Mouse (Mus musculus): ENCODE measurements around the gene Eya4. TPM values are rescaled to one million over a fixed set of nuclear protein-coding genes. Genes with fewer than 3 reads are reported as not detected.

The Eya4 gene
- polyA plus RNA-seq (2015; fragmentation: Nextera tagmentation; extraction: Ambion mirVana), result 0.14 and 0.26 TPM in 2 replicates

DNA sequence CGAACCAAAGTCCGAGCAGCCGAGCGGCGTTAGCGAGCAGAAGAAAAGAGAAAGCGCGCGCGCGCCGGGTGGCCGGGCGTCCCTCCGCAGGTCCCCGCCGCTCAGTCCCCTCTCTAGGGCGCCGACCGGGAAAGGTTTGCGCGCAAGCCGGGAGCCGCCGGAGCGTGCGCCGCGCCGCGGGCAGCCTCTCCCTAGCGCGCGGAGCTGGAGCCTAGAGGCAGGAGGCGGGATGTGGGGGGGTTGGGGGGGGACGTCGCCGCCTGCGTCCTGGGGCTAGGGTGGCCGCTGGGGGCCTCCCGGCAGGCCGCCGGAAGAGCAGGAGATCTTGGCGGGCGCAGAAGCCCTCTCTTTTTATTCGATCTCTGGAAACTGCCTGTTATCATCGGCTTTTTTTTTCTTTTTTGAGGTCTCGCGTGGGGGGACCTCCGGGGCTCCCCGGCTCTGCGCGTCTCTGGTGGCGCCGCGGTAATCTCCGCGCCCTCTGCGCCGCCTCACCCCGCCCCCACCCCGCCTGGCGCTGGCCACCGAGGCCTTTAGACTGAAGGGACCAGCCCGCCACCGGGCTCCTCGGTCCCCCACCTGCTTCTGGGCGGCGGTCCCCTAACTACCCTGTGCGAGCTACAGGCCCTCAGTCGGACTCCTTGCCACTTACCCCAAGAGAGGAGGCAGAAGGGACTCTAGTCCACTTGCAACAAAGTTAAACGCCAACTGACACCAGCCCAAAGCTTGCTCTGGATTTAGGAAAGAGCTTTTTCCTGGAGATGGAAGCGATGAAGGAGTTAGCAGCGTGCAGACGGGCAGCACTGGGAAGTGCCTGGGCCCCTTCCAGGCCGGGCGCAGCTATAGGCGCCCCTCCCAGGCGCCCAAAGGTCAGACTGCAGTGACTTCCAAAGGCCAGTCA, at the start of gene Eya4:
Gene Eya4, minus strand, starts transcription at position 776 of the 901 bp plus-strand sequence.
- H3K27me3 ChIP-seq, result peaks cover 47% of the 10 kb centered on the region
- no peaks in the 10 kb centered on the region for H3K36me3 ChIP-seq (replicated peaks)
- no peak within 1 kb of the TSS for H3K9ac ChIP-seq
- peak within 1 kb of the TSS; percentile 62 for H3K4me2 ChIP-seq
- H3K27ac ChIP-seq (replicated peaks), result no peak within 1 kb of the TSS
- peak within 1 kb of the TSS; percentile 44 for H3K4me3 ChIP-seq (replicated peaks)
- 3% methylated on average over 56 of the region's 79 CpGs for WGBS (ENCODE audit: insufficient replicate concordance)
- no peaks in the 10 kb centered on the region; the same call in none of the 2 replicates for H3K4me1 ChIP-seq (replicated peaks)
- no peak for ATAC-seq (ENCODE audit: insufficient read depth)
- no peaks in the 10 kb centered on the region for H3K9me3 ChIP-seq (replicated peaks)

DNA sequence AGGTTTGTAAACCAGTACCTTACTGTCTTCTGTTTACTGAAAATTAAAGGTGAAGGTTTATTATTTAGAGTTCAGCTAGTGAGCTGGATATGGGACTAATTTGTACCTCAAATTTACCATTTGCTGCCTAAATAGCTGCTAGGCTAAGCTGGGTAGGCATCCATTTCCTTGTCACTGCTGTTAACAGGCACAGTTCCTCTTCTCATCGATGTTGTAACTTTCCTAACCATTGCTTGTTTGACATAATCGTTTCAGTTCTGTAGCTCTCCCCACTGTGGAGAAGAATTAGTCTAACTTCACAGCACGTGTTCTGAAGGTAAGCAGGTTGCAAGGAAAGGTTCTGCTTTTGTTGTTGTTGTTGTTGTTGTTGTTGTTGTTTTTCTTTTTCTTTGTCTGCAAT, 44.8 kb upstream of the Eya4 start:
- WGBS (ENCODE audit: insufficient replicate concordance), result 33% methylated on average over 3 of the region's 3 CpGs
- Histone ChIP-seq H3K27ac (replicated peaks) (no peak overlapping the region), H3K4me2 (no peak overlapping the region), H3K4me1 (replicated peaks) (no peaks in the 10 kb centered on the region), H3K9ac (no peak overlapping the region), H3K27me3 (no peaks in the 10 kb centered on the region), H3K9me3 (replicated peaks) (no peaks in the 10 kb centered on the region), H3K4me3 (replicated peaks) (no peak overlapping the region), H3K36me3 (replicated peaks) (no peaks in the 10 kb centered on the region)
- ATAC-seq (ENCODE audit: insufficient read depth), result no peak

DNA sequence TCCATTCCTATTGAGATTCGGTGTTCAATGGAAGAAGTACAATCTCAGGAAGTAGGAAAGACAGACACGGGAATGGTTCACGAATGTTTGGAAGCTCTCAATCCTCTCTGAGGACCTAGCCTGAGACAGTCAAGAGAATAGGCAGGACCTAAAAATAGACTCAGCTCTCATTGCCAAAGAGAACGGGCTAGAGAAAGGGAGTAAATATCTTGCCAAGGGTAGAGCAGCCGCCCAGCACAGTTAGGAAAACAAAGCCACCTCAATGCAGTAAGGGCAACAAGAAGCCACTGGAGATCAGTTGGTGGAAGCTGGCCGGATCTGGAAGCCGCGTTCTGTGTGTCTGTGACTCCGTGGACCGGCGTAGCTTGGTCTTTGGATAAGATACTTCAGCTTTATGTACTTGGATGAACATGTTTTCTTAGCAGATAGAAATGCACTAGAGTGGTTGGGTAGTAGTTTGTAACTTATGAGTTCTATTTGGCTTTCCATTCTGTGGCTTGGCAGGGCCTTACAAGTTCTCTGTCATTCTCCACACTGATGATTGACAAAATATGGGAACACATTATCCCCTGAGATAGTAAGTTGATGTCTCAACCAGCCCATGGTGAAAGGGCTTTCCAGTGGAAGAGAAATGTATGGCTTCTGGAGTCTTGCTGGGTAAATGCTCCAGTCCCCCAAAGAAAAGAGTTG, 44.1 kb upstream of the Eya4 start:
- H3K27me3 ChIP-seq, result no peaks in the 10 kb centered on the region
- H3K4me2 ChIP-seq, result no peak overlapping the region
- H3K4me3 ChIP-seq (replicated peaks), result no peak overlapping the region
- H3K4me1 ChIP-seq (replicated peaks), result no peaks in the 10 kb centered on the region
- no peak overlapping the region for H3K9ac ChIP-seq
- WGBS (ENCODE audit: insufficient replicate concordance), result 55% methylated on average over 11 of the region's 11 CpGs
- ATAC-seq (ENCODE audit: insufficient read depth), result no peak
- no peaks in the 10 kb centered on the region for H3K9me3 ChIP-seq (replicated peaks)
- no peaks in the 10 kb centered on the region for H3K36me3 ChIP-seq (replicated peaks)
- no peak overlapping the region for H3K27ac ChIP-seq (replicated peaks)

DNA sequence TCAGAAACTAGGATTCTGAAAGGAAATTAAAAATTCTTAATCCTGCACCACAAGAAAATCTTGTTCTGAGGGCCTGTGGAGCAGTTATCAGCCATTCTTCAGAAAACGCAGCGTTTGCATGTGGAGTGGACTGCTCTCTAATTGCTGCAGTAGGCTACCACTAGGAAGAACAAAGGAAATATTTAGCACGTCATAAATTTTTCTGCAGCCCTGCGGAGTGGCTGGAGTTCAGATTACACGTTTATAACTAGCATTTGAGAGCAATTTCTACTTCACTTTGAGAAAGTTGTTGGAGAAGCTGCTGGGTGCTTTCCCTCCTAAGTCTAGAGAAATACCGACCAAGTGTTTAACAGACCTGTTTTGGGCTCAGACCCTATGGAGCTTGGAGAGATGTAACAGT, 43.6 kb upstream of the Eya4 start:
- H3K36me3 ChIP-seq (replicated peaks), result no peaks in the 10 kb centered on the region
- no peak overlapping the region for H3K27ac ChIP-seq (replicated peaks)
- 50% methylated on average over 6 of the region's 6 CpGs for WGBS (ENCODE audit: insufficient replicate concordance)
- no peaks in the 10 kb centered on the region for H3K27me3 ChIP-seq
- H3K9ac ChIP-seq, result no peak overlapping the region
- no peaks in the 10 kb centered on the region for H3K9me3 ChIP-seq (replicated peaks)
- no peak overlapping the region for H3K4me2 ChIP-seq
- no peaks in the 10 kb centered on the region for H3K4me1 ChIP-seq (replicated peaks)
- no peak for ATAC-seq (ENCODE audit: insufficient read depth)
- H3K4me3 ChIP-seq (replicated peaks), result no peak overlapping the region

DNA sequence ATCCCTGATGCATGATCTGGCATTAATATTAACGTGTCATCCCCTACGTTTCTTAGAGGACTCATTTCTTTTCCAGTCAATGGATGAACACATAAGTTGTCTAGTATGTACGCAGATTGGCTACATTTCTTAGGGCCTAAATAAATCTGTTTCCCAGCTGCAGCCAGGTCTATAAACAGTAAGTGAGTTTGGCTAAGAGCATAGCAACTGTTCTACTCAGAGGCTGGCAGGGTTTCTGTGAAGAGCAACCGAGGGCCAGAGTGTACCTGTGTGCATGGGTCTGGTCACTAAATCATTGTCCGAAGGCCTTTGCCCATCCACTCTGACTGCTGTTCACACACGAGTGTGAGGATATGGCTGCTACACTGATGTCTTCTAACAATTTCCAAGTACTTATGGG, 13.3 kb upstream of the Eya4 start:
- Histone ChIP-seq H3K27ac (replicated peaks) (no peak overlapping the region), H3K27me3 (no peaks in the 10 kb centered on the region), H3K9ac (no peak overlapping the region), H3K4me3 (replicated peaks) (no peak overlapping the region), H3K36me3 (replicated peaks) (no peaks in the 10 kb centered on the region), H3K4me1 (replicated peaks) (no peaks in the 10 kb centered on the region), H3K9me3 (replicated peaks) (no peaks in the 10 kb centered on the region), H3K4me2 (no peak overlapping the region)
- WGBS (ENCODE audit: insufficient replicate concordance), result 63% methylated on average over 6 of the region's 6 CpGs
- no peak for ATAC-seq (ENCODE audit: insufficient read depth)

DNA sequence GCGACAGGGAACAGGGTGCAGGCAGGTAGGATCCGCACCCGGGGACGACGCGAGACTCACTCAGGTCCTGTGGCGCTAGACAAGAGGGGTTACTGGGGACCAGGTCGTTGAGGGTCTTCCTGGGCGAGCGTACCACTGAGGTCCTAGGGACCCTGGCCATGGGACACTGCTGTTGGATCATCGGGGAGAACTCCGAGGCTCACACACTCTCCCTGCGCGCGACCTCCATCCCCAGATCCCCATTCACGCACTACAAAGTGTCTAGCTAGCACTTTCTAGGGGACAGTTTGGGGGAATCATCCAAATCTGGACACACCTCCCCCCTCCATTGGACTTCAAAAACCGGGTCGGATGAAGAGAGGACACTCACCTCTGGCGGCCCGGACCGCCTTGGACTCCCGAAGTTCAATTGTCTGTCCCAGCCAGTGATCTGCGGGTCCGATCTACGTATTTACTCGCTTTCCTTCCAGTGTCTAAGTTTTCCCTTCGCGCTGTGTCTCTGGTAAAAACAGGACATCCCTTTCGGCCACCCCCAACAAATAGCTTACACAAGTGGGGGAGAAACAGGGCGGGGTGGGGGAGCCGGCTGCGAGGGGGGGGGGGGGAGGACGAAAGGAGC, 1.1 kb downstream of the Eya4 start:
- Histone ChIP-seq H3K9me3 (replicated peaks) (no peaks in the 10 kb centered on the region), H3K9ac (no peak overlapping the region), H3K4me2 (peak overlapping the region; percentile 62), H3K27ac (replicated peaks) (no peak overlapping the region), H3K4me1 (replicated peaks) (no peaks in the 10 kb centered on the region; the same call in none of the 2 replicates), H3K36me3 (replicated peaks) (no peaks in the 10 kb centered on the region), H3K27me3 (peaks cover 50% of the 10 kb centered on the region), H3K4me3 (replicated peaks) (peak overlapping the region; percentile 44)
- WGBS (ENCODE audit: insufficient replicate concordance), result 1% methylated on average over 32 of the region's 33 CpGs
- ATAC-seq (ENCODE audit: insufficient read depth), result no peak

DNA sequence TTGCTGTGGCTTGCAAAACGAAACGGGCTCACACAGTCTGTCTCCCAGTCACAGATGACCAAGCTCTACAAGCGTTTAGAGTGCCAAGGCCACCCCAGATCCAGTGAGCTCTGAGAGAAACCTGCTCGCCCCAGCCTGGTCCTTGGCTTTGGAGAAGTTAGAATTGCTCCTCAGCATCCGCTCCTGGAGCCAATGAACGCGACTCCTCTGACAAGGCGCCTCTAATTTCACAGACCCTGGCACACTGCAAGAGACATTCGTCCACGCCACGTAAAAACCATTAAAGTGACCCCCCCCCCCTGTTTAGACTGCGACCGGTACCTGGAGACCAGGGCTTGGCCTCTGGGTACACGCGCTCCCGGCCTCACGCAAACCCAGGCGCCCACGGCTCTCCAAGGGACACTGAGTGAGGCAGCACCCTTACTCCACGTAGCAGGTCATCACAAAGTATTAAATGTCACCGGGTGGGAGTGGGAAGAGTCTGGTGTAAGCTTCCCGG, 1.6 kb downstream of the Eya4 start:
- H3K27me3 ChIP-seq, result peaks cover 54% of the 10 kb centered on the region
- no peaks in the 10 kb centered on the region; the same call in none of the 2 replicates for H3K4me1 ChIP-seq (replicated peaks)
- H3K36me3 ChIP-seq (replicated peaks), result no peaks in the 10 kb centered on the region
- H3K4me3 ChIP-seq (replicated peaks), result no peak overlapping the region
- H3K9ac ChIP-seq, result no peak overlapping the region
- H3K27ac ChIP-seq (replicated peaks), result no peak overlapping the region
- H3K4me2 ChIP-seq, result peak overlapping the region; percentile 62
- ATAC-seq (ENCODE audit: insufficient read depth), result no peak
- H3K9me3 ChIP-seq (replicated peaks), result no peaks in the 10 kb centered on the region
- 2% methylated on average over 22 of the region's 22 CpGs for WGBS (ENCODE audit: insufficient replicate concordance)

DNA sequence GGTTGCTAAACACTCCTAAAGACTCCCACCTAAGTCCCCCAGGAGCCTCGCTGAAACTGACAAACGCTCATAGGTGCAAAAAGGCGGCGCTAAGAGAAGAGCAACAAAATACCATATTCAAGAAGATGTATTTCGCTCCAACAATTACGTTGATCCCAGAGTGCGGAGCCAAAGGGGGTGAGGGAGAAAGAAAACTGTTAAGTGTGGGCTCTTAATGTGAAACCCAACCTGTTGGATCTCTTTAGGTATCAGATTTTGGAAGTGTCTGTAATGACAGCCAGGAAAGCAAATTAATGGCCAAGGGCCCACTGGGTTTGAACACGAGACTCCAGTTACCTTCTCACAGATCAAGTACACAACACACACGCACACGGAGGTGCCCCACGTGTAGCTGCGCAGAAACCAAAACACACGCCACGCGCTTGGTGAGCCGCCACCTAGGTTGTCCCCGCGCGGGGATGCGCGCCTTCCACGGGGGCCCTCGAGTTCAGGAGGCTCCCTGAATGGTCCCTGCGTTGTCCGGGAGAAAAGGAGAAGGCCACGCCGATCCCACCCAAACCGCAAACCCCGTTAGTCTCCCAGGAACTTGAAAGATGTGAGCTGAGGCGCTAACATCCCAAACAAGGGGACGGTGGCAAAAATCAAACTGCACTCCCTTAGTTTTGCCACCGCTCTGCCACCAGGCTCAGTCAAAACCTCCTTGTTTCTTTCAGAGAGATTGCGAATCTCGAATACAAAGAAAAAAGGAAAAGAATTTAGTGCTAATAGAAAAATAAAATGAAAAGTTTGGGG, 2.3 kb downstream of the Eya4 start:
- Histone ChIP-seq H3K36me3 (replicated peaks) (no peaks in the 10 kb centered on the region), H3K27me3 (peaks cover 54% of the 10 kb centered on the region), H3K9ac (no peak overlapping the region), H3K4me1 (replicated peaks) (no peaks in the 10 kb centered on the region; the same call in none of the 2 replicates), H3K27ac (replicated peaks) (no peak overlapping the region), H3K9me3 (replicated peaks) (no peaks in the 10 kb centered on the region), H3K4me3 (replicated peaks) (no peak overlapping the region), H3K4me2 (peak overlapping the region; percentile 62; the same call in 1 of the 2 replicates)
- ATAC-seq (ENCODE audit: insufficient read depth), result no peak
- WGBS (ENCODE audit: insufficient replicate concordance), result 2% methylated on average over 34 of the region's 34 CpGs

DNA sequence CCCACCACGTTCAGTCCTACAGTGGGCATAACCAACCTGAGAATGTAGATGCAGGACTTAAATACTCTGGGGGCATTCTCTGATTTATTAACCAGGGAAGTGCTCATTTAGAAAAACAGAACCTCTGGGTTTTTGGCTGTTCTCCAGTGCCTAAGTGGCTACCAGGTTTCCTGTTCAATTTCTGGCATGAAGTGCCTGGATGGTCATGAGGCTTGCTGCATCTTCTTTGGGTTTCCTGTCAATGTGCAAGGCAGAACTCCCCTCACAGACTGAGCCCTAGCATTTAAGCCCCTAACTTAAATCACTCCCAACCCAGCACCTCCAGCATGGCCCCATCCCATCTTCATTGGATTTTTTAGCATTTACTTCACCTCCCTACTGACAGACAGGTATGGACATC, 13.3 kb downstream of the Eya4 start:
- 28% methylated on average over 1 of the region's 1 CpGs for WGBS (ENCODE audit: insufficient replicate concordance)
- ATAC-seq (ENCODE audit: insufficient read depth), result no peak
- Histone ChIP-seq H3K4me3 (replicated peaks) (no peak overlapping the region), H3K27ac (replicated peaks) (no peak overlapping the region), H3K4me2 (no peak overlapping the region), H3K27me3 (no peaks in the 10 kb centered on the region), H3K36me3 (replicated peaks) (no peaks in the 10 kb centered on the region), H3K4me1 (replicated peaks) (no peaks in the 10 kb centered on the region), H3K9me3 (replicated peaks) (no peaks in the 10 kb centered on the region), H3K9ac (no peak overlapping the region)

DNA sequence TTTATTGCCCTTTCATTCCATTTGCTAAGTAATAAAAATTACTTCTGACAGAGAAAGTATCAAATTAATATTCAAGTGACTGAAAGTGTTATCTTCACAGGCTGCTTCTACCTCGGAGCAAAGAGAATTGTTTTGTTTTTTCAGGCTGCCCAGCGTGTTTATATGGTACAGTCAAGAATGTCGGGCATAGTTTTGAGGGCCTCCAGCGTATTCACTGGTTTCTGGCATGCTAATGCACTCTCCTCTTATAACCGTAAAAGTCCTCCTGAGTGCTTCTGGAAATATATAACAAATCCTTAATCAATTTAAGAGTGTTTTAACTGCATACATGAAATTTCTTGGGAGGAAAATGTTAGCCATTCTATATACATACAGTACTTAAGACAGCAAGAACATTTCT, 17.8 kb downstream of the Eya4 start:
- Histone ChIP-seq H3K27ac (replicated peaks) (no peak overlapping the region), H3K4me2 (no peak overlapping the region), H3K9me3 (replicated peaks) (no peaks in the 10 kb centered on the region), H3K4me3 (replicated peaks) (no peak overlapping the region), H3K27me3 (no peaks in the 10 kb centered on the region), H3K36me3 (replicated peaks) (no peaks in the 10 kb centered on the region), H3K4me1 (replicated peaks) (no peaks in the 10 kb centered on the region), H3K9ac (no peak overlapping the region)
- 50% methylated on average over 5 of the region's 5 CpGs for WGBS (ENCODE audit: insufficient replicate concordance)
- no peak for ATAC-seq (ENCODE audit: insufficient read depth)
